Mouse (Mus musculus): ENCODE data around the gene Mertk. TPM values are rescaled to one million over a fixed set of nuclear protein-coding genes. Genes with fewer than 3 reads are reported as not detected.

Mertk gene
- polyA plus RNA-seq, 1 experiment = 9.2 TPM

DNA sequence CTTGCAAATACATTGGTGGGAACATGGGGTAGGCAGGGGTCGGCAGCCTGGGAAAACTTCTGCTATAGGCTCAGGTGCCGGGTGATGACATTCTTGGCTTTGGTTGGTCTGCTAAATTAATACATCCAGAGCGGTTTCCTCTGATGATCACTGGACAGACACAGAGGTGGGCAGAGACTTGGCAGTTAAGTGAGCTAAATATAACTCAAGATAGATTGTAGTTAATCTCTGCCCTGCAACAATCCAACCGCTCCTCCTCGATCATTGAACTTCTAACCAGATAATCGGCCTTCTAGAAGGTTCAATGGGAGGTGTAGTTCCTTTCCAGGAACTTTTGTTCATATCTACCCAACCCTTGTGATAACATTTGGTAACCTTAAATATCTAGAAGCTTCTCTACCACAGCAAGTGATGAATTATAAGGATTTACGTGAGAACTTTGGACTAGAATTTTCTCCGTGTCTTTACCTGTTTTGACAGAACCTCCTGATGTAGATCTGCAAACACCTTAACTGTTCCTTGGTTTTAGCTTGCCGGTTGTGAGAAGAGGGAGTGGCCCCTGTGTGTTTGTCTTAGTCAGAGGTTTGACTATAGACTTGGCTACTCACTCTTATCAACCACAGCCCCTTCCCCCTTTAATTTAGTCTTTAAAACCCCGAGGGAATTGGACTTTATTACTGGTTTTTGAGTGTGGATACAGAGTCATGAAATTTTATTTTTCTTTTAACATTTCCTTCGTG, 92.3 kb downstream of the Mertk start:
- TF ChIP-seq POLR2A (IDR thresholded peaks at IDR 0.05; ENCODE audit: low read depth, low read length) = no peak
- no peak for TF ChIP-seq CTCF (IDR thresholded peaks at IDR 0.05; ENCODE audit: extremely low read depth, insufficient read depth, insufficient read length, insufficient replicate concordance)
- 85% methylated on average over 11 of the region's 11 CpGs for WGBS
- H3K27ac ChIP-seq (ENCODE audit: insufficient read depth, low read length) = no peak overlapping the region

DNA sequence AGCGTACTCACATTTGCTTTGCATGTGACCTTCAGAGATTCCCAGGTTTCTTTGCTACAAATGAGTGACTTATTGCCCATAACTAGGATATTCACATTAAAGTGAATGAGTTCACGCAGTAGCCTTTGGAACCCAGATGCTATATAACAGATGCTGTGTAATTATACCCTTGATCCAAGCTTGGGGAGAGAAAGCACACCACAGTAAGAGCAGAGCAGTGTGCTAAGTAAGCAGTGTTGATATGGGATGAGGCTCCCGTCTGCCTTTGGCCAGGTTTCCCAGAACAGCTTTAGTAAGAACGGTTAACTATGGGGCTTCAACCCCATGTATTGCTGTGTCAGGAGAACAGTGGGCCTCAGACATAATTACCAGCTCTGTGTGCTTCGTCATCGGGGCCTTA, 95.2 kb downstream of the Mertk start:
- DNase-seq (ENCODE audit: low read depth in 1 of 2, low spot score in 2 of 2) = no peak
- no peaks in the 10 kb centered on the region for H3K4me1 ChIP-seq (ENCODE audit: control insufficient read depth, insufficient read depth, insufficient read length)
- no peak for TF ChIP-seq POLR2A (IDR thresholded peaks at IDR 0.05; ENCODE audit: low read depth, low read length)
- TF ChIP-seq CTCF (IDR thresholded peaks at IDR 0.05; ENCODE audit: extremely low read depth, insufficient read depth, insufficient read length, insufficient replicate concordance) = no peak
- no peak overlapping the region for H3K4me3 ChIP-seq (ENCODE audit: extremely low read depth, insufficient read depth, insufficient read length)
- no peak overlapping the region for H3K27ac ChIP-seq (ENCODE audit: insufficient read depth, low read length)
- no peaks in the 10 kb centered on the region for H3K27me3 ChIP-seq (ENCODE audit: control insufficient read depth, insufficient read depth, low read length)
- 86% methylated on average over 6 of the region's 6 CpGs for WGBS
- no peaks in the 10 kb centered on the region for H3K36me3 ChIP-seq (ENCODE audit: control insufficient read depth, insufficient read depth, low read length)

More for the DNA sequence above, 92.3 kb downstream of the Mertk start:
- no peaks in the 10 kb centered on the region for H3K27me3 ChIP-seq (ENCODE audit: control insufficient read depth, insufficient read depth, low read length)
- no peaks in the 10 kb centered on the region for H3K4me1 ChIP-seq (ENCODE audit: control insufficient read depth, insufficient read depth, insufficient read length)
- no peaks in the 10 kb centered on the region for H3K36me3 ChIP-seq (ENCODE audit: control insufficient read depth, insufficient read depth, low read length)
- no peak overlapping the region for H3K4me3 ChIP-seq (ENCODE audit: extremely low read depth, insufficient read depth, insufficient read length)
- DNase-seq (ENCODE audit: low read depth in 1 of 2, low spot score in 2 of 2) = no peak

DNA sequence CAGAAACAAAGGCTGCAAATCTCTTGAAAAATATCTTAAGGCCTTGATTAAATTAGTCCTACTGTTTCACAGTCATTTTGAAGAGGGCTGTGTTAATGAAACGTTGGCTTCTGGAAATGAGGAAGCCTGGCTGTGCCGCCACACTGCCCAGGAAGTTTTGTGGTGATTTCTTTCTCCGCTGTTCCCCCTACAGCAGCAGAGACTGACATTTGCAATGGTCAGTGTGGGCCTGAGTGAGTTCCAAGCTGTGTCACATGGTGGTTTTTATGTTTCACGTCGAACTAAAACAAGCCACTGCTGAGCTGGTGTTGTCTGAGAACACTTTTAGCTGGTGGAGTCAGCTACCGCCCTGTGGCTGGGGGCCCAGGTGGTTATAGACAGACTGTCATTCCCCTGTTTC, 97.7 kb downstream of the Mertk start:
- H3K4me1 ChIP-seq (ENCODE audit: control insufficient read depth, insufficient read depth, insufficient read length) = no peaks in the 10 kb centered on the region

DNA sequence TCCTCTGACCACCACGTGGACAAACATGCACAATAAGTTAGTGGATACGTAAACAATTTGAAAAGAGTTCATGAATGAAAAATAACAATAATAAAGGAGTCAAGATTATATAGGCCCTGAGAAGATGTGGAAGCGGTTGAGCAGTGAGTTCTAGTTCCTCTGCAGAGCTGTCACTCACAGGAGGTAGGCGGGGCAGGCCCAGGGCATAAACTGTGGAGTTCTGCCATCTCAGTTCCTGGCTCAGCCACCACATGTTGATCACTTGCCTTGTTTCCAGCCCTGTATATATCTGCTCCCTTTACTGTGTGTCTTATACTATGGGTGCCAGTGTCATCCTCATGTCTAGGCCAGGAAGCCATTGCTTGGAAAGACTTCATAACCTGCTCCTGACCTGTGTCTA, 104.7 kb downstream of the Mertk start:
- no peak for DNase-seq (ENCODE audit: low read depth in 1 of 2, low spot score in 2 of 2)
- WGBS = 88% methylated on average over 4 of the region's 4 CpGs
- H3K27me3 ChIP-seq (ENCODE audit: control insufficient read depth, insufficient read depth, low read length) = no peaks in the 10 kb centered on the region
- no peaks in the 10 kb centered on the region for H3K4me1 ChIP-seq (ENCODE audit: control insufficient read depth, insufficient read depth, insufficient read length)
- TF ChIP-seq POLR2A (IDR thresholded peaks at IDR 0.05; ENCODE audit: low read depth, low read length) (no peak), CTCF (IDR thresholded peaks at IDR 0.05; ENCODE audit: extremely low read depth, insufficient read depth, insufficient read length, insufficient replicate concordance) (no peak)
- no peaks in the 10 kb centered on the region for H3K36me3 ChIP-seq (ENCODE audit: control insufficient read depth, insufficient read depth, low read length)
- no peak overlapping the region for H3K4me3 ChIP-seq (ENCODE audit: extremely low read depth, insufficient read depth, insufficient read length)
- no peak overlapping the region for H3K27ac ChIP-seq (ENCODE audit: insufficient read depth, low read length)

More for the DNA sequence above, 97.7 kb downstream of the Mertk start:
- no peak for DNase-seq (ENCODE audit: low read depth in 1 of 2, low spot score in 2 of 2)
- no peaks in the 10 kb centered on the region for H3K27me3 ChIP-seq (ENCODE audit: control insufficient read depth, insufficient read depth, low read length)
- TF ChIP-seq CTCF (IDR thresholded peaks at IDR 0.05; ENCODE audit: extremely low read depth, insufficient read depth, insufficient read length, insufficient replicate concordance) (no peak), POLR2A (IDR thresholded peaks at IDR 0.05; ENCODE audit: low read depth, low read length) (no peak)
- 21% methylated on average over 6 of the region's 6 CpGs for WGBS
- no peak overlapping the region for H3K4me3 ChIP-seq (ENCODE audit: extremely low read depth, insufficient read depth, insufficient read length)
- no peaks in the 10 kb centered on the region for H3K36me3 ChIP-seq (ENCODE audit: control insufficient read depth, insufficient read depth, low read length)
- no peak overlapping the region for H3K27ac ChIP-seq (ENCODE audit: insufficient read depth, low read length)

DNA sequence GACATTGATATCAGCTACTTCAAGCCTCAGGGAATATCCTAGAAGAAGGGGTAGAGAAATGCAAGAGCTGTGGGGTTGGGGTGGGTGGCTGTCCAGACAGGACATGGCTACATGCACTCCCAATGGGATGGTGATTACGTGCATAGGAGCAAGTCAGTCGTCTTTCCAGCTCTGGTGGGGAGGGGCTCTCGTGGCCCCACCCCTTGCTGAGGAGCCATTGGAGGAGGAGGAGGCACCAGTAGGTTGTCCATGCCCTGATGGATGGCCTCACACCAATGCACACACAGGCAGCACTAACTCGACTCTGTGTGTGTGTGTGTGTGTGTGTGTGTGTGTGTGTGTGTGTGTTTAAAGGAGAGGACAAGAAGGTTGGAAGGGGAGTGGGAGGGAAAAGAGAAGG, 106.6 kb downstream of the Mertk start:
- TF ChIP-seq POLR2A (IDR thresholded peaks at IDR 0.05; ENCODE audit: low read depth, low read length) = no peak
- TF ChIP-seq CTCF (IDR thresholded peaks at IDR 0.05; ENCODE audit: extremely low read depth, insufficient read depth, insufficient read length, insufficient replicate concordance) = no peak
- Histone ChIP-seq H3K27ac (ENCODE audit: insufficient read depth, low read length) (no peak overlapping the region), H3K4me1 (ENCODE audit: control insufficient read depth, insufficient read depth, insufficient read length) (no peaks in the 10 kb centered on the region), H3K27me3 (ENCODE audit: control insufficient read depth, insufficient read depth, low read length) (no peaks in the 10 kb centered on the region), H3K4me3 (ENCODE audit: extremely low read depth, insufficient read depth, insufficient read length) (no peak overlapping the region), H3K36me3 (ENCODE audit: control insufficient read depth, insufficient read depth, low read length) (no peaks in the 10 kb centered on the region)
- WGBS = 82% methylated on average over 4 of the region's 4 CpGs
- DNase-seq (ENCODE audit: low read depth in 1 of 2, low spot score in 2 of 2) = no peak

DNA sequence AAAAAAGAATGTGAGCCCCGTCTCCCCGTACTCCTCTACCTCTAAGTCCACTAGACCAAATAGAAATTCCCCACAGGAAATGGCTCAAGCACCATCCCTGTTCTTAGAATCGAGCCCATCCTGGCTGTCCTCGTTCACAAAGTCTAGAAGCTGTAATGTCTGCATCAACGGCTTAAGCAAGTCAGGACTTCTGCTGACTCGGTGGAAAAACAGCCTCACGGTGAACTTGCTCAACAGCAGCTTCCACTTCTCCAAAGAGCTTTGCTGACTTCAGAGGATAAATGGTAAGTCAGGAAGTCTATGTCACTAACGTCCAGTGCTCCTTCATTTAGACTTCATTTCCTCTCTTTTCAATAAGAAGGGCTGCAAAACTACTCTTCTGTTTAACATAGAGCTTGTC, 107.8 kb downstream of the Mertk start:
- Histone ChIP-seq H3K4me3 (ENCODE audit: extremely low read depth, insufficient read depth, insufficient read length) (no peak overlapping the region), H3K36me3 (ENCODE audit: control insufficient read depth, insufficient read depth, low read length) (no peaks in the 10 kb centered on the region), H3K27me3 (ENCODE audit: control insufficient read depth, insufficient read depth, low read length) (no peaks in the 10 kb centered on the region), H3K27ac (ENCODE audit: insufficient read depth, low read length) (no peak overlapping the region), H3K4me1 (ENCODE audit: control insufficient read depth, insufficient read depth, insufficient read length) (no peaks in the 10 kb centered on the region)
- WGBS = 24% methylated on average over 8 of the region's 8 CpGs
- TF ChIP-seq POLR2A (IDR thresholded peaks at IDR 0.05; ENCODE audit: low read depth, low read length) = no peak
- no peak for TF ChIP-seq CTCF (IDR thresholded peaks at IDR 0.05; ENCODE audit: extremely low read depth, insufficient read depth, insufficient read length, insufficient replicate concordance)
- DNase-seq (ENCODE audit: low read depth in 1 of 2, low spot score in 2 of 2) = no peak

DNA sequence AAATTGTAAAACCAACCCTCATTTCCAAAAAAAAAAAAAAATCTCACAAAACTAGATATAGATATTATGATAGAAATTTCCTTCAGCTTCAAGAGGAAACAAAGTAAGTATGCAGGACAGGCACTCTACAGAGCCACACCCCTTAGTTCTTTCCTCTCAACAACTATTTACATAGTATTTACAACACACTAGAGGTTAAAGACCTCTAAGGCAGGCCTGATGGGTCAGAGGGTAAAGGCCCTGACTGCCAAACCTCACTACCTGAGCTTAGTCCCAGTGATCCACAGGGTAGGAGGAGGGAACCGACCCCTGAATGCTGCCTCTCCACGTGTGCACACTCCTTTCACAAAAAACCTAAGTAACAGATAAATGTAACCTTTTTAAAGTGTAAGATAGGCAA, 114.0 kb downstream of the Mertk start:
- 55% methylated on average over 2 of the region's 2 CpGs for WGBS
- Histone ChIP-seq H3K27ac (ENCODE audit: insufficient read depth, low read length) (no peak overlapping the region), H3K4me3 (ENCODE audit: extremely low read depth, insufficient read depth, insufficient read length) (no peak overlapping the region), H3K36me3 (ENCODE audit: control insufficient read depth, insufficient read depth, low read length) (no peaks in the 10 kb centered on the region), H3K4me1 (ENCODE audit: control insufficient read depth, insufficient read depth, insufficient read length) (no peaks in the 10 kb centered on the region), H3K27me3 (ENCODE audit: control insufficient read depth, insufficient read depth, low read length) (no peaks in the 10 kb centered on the region)
- TF ChIP-seq CTCF (IDR thresholded peaks at IDR 0.05; ENCODE audit: extremely low read depth, insufficient read depth, insufficient read length, insufficient replicate concordance) = no peak
- TF ChIP-seq POLR2A (IDR thresholded peaks at IDR 0.05; ENCODE audit: low read depth, low read length) = no peak
- no peak for DNase-seq (ENCODE audit: low read depth in 1 of 2, low spot score in 2 of 2)

All from spleen, adult 2 months (tissue).